Mouse (Mus musculus) urinary bladder, adult 18-20 months (tissue): ENCODE data around the gene Pf4.
"Not testable (repeated sequence)": the region's sequence is repeated elsewhere in the genome, so short reads cannot be mapped to it uniquely, and the experiment has no call there.

Experiments used
- DNase-seq, 2 experiments: peaks; one replicate each; pipeline ENCODE4 v3.0.0; 2022; ENCODE audit warnings: low spot score in 2 of 2, mixed read lengths in 2 of 2

Pf4 gene

GRCm38 (mm10) chr5:90785659-90786588 lies 13.7 kb downstream of the Pf4 start, which contains the start of gene Cxcl3:
TSS of gene Cxcl3 (plus strand) at chr5:90786103.
- DNase-seq, result peak; percentile 23 to 40

- DNase-seq, result no peak
Measured at GRCm38 (mm10) chr5:90788114-90788513, 15.9 kb downstream of the Pf4 start.

DNA sequence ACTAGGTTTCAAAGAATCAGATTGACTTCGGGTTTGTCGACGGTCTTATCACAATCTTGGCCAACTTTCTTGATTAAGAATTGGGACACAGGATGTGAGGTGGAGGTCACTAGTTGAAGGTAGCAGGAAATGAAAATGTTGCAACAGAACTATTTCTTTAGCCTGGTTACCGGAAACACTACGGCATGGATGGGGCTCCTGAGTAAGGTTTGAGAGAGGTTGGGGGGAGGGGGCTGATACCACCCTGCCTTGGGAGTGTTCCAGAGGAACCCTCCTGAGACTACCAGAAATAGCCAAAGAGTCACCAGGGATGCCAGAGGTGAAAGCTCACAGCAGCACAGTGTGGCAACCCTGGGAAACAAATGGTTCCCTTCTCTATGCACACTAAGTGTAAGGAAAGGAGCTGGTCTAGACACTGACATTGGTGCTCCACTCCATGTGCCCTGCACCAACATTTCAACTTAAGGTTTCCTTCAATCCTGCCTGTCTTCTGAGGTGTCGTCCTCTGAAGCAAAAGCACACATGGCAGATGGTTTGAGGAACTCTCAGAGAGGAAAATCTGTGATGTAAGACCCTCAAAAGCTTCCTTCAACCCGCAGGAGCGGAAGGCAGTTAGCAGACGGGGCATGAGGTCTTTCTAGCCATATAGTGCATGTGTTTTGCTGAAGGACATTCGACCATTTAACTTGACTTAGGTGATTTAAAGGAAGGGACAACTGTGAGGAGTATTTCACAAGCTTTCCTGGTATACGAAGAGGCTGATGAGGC lies 17.3 kb downstream of the Pf4 start:
- no peak for DNase-seq

- DNase-seq, result no peak
Measured at GRCm38 (mm10) chr5:90790074-90790502, 17.9 kb downstream of the Pf4 start.

DNA sequence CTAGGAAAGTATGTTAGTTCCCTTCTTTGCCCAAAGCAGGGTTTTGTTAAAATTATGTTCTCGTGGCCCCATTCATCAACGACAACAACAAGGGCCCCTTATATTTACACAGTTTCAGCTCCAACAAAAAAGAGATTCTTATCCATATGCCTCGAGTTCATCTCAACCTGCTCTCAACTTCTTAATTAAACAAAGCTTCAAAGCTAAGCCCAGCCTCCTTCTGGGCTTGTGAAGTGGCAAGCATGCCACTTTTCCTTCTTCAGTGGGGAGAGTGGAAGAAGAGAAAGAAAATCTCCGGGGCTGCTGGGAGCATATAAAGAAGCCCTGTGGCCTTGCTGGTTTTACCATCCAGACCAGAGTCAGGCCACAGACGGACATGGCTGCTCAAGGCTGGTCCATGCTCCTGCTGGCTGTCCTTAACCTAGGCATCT lies 22.0 kb downstream of the Pf4 start, which contains the start of gene Cxcl15:
Cxcl15 (plus strand) TSS at position 340 of the 431 bp plus-strand sequence.
- DNase-seq, result no peak

- DNase-seq, result not testable (repeated sequence)
Measured at GRCm38 (mm10) chr5:90795392-90795791, 23.2 kb downstream of the Pf4 start.

GRCm38 (mm10) chr5:90804574-90804973 lies 32.3 kb downstream of the Pf4 start:
- DNase-seq, result no peak

- no peak for DNase-seq
Measured at GRCm38 (mm10) chr5:90806050-90806449, 33.8 kb downstream of the Pf4 start.

- DNase-seq, result no peak
Measured at GRCm38 (mm10) chr5:90807176-90807950, 35.1 kb downstream of the Pf4 start.

- DNase-seq, result no peak
Measured at GRCm38 (mm10) chr5:90819756-90820155, 47.5 kb downstream of the Pf4 start.
